Mouse (Mus musculus): ENCODE data around the gene Cdh13. TPM values are rescaled to one million over a fixed set of nuclear protein-coding genes. Genes with fewer than 3 reads are reported as not detected.

Cdh13 gene
- polyA plus RNA-seq, 1 experiment from 2014 or later, result 4.2 TPM

- no peak for ATAC-seq (replicated peaks; ENCODE audit: low FRiP score)
- Histone ChIP-seq H3K9me3 (replicated peaks) (no peaks in the 10 kb centered on the region), H3K36me3 (no peaks in the 10 kb centered on the region), H3K4me3 (replicated peaks) (no peak overlapping the region), H3K27ac (no peak overlapping the region), H3K4me1 (no peaks in the 10 kb centered on the region), H3K4me2 (no peak overlapping the region), H3K9ac (no peak overlapping the region), H3K27me3 (no peaks in the 10 kb centered on the region)
- 87% methylated on average over 14 of the region's 14 CpGs for WGBS
These were observed 268.9 kb downstream of the Cdh13 start for GRCm38 (mm10) chr8:118552397-118552796.

DNA sequence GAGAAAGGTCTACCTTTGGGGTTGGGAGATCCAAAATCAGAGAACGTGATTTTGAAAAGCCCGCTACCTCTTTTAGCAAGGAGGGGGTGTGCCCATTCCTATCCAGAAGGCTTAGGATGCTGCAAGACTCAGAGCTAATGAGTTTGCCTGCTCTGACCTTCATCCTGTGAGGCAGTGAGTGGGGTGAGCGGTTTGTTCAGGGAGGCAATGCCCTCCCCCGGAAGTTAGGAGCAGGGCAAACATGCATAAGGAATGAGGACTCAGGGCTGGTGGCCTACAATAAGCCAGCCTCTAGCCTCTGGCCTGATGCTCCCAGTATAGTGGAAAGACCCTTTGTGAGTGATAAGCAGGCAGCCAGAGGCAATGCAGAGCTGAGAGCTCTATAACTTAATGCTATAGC, 269.3 kb downstream of the Cdh13 start:
- no peaks in the 10 kb centered on the region for H3K36me3 ChIP-seq
- WGBS, result 72% methylated on average over 4 of the region's 4 CpGs
- H3K4me1 ChIP-seq, result no peaks in the 10 kb centered on the region
- no peak overlapping the region for H3K4me2 ChIP-seq
- H3K4me3 ChIP-seq (replicated peaks), result no peak overlapping the region
- no peak for ATAC-seq (replicated peaks; ENCODE audit: low FRiP score)
- H3K9me3 ChIP-seq (replicated peaks), result no peaks in the 10 kb centered on the region
- no peak overlapping the region for H3K27ac ChIP-seq
- no peaks in the 10 kb centered on the region for H3K27me3 ChIP-seq
- no peak overlapping the region for H3K9ac ChIP-seq

DNA sequence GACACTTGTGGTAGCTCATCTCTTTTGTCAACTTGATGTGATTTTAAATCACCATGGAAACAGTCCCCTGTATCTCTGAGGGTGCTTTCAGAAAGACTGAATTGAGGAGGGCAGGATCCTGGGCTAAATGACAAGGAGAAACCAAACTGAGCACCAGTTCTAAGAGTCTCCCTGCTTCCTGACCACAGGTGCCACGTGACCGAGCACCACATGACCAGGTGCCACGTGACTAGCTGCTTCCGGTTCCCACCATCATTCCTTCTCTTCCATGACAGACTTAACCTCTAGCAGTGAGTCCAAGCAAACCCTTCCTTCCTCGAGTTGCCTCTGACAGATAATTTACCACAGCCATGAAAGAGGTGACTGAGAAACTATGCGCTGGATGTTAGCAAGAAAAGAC, 280.5 kb downstream of the Cdh13 start:
- no peak overlapping the region for H3K27ac ChIP-seq
- H3K27me3 ChIP-seq, result no peaks in the 10 kb centered on the region
- H3K9me3 ChIP-seq (replicated peaks), result no peaks in the 10 kb centered on the region
- H3K4me3 ChIP-seq (replicated peaks), result no peak overlapping the region
- WGBS, result 49% methylated on average over 6 of the region's 6 CpGs
- H3K4me2 ChIP-seq, result no peak overlapping the region
- peaks cover 8% of the 10 kb centered on the region for H3K4me1 ChIP-seq
- no peaks in the 10 kb centered on the region for H3K36me3 ChIP-seq
- no peak overlapping the region for H3K9ac ChIP-seq
- ATAC-seq (replicated peaks; ENCODE audit: low FRiP score), result no peak

- Histone ChIP-seq H3K9me3 (replicated peaks) (no peaks in the 10 kb centered on the region), H3K27me3 (no peaks in the 10 kb centered on the region), H3K4me1 (peaks cover 11% of the 10 kb centered on the region), H3K9ac (no peak overlapping the region), H3K27ac (no peak overlapping the region), H3K4me2 (no peak overlapping the region), H3K4me3 (replicated peaks) (no peak overlapping the region), H3K36me3 (no peaks in the 10 kb centered on the region)
- no peak for ATAC-seq (replicated peaks; ENCODE audit: low FRiP score)
- 90% methylated on average over 5 of the region's 5 CpGs for WGBS
These were observed 281.7 kb downstream of the Cdh13 start for GRCm38 (mm10) chr8:118565186-118565585.

- Histone ChIP-seq H3K27ac (no peak overlapping the region), H3K4me2 (no peak overlapping the region), H3K9ac (no peak overlapping the region), H3K9me3 (replicated peaks) (no peaks in the 10 kb centered on the region), H3K4me1 (peaks cover 14% of the 10 kb centered on the region), H3K27me3 (no peaks in the 10 kb centered on the region), H3K36me3 (no peaks in the 10 kb centered on the region), H3K4me3 (replicated peaks) (no peak overlapping the region)
- ATAC-seq (replicated peaks; ENCODE audit: low FRiP score), result peak; percentile 58; the same call in 1 of the 2 replicates
- WGBS, result 55% methylated on average over 6 of the region's 6 CpGs
These were observed 282.6 kb downstream of the Cdh13 start for GRCm38 (mm10) chr8:118565887-118566747.

DNA sequence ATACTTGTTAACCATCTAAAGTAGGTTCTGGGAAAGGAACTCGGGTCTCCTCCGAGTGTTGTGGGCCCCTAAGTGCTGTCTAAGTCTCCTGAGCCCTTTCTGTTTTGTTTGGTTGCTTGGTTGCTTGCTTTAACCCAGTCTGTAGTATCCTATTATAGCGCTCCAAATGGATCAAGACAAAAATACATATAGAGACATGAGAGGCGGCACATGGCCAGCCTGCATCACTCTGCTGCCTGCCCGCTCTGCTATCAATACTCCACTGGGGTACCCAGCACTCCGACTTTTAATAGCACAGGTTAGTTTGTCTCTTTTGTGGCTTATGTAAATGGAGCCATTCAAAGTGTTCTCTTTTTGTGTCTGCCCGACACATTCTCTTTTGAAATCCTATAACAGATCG, 285.8 kb downstream of the Cdh13 start:
- H3K36me3 ChIP-seq, result no peaks in the 10 kb centered on the region
- H3K9ac ChIP-seq, result no peak overlapping the region
- WGBS, result 85% methylated on average over 8 of the region's 8 CpGs
- H3K4me2 ChIP-seq, result no peak overlapping the region
- H3K27me3 ChIP-seq, result no peaks in the 10 kb centered on the region
- no peak overlapping the region for H3K4me3 ChIP-seq (replicated peaks)
- no peak overlapping the region for H3K27ac ChIP-seq
- no peak for ATAC-seq (replicated peaks; ENCODE audit: low FRiP score)
- H3K9me3 ChIP-seq (replicated peaks), result no peaks in the 10 kb centered on the region
- H3K4me1 ChIP-seq, result peaks cover 14% of the 10 kb centered on the region

DNA sequence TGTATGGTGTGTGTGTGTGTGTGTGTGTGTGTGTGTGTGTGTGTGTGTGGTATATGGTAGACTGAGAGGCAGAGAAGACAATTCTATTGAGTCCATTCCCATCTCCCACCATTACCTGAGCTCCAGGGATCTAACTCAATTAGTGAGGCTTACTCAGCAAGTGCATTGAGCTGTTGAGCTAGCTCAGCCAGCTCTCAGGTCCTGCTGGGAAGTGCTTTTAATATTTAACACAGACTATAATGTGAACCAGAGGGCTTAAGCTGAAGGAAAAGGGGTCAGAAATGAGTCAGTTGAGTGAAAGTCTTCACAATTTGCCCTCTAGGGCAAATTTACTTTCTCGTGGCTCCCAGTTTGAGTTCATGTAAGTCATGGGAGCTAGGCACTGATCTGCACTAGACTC, 297.7 kb downstream of the Cdh13 start:
- no peak overlapping the region for H3K4me3 ChIP-seq (replicated peaks)
- H3K27ac ChIP-seq, result peak overlapping the region; percentile 7; the same call in 1 of the 2 replicates
- H3K9ac ChIP-seq, result no peak overlapping the region
- no peak for ATAC-seq (replicated peaks; ENCODE audit: low FRiP score)
- no peaks in the 10 kb centered on the region for H3K36me3 ChIP-seq
- no peak overlapping the region for H3K4me2 ChIP-seq
- no peaks in the 10 kb centered on the region for H3K9me3 ChIP-seq (replicated peaks)
- no peaks in the 10 kb centered on the region for H3K27me3 ChIP-seq
- H3K4me1 ChIP-seq, result no peaks in the 10 kb centered on the region
- 49% methylated on average over 1 of the region's 1 CpGs for WGBS

DNA sequence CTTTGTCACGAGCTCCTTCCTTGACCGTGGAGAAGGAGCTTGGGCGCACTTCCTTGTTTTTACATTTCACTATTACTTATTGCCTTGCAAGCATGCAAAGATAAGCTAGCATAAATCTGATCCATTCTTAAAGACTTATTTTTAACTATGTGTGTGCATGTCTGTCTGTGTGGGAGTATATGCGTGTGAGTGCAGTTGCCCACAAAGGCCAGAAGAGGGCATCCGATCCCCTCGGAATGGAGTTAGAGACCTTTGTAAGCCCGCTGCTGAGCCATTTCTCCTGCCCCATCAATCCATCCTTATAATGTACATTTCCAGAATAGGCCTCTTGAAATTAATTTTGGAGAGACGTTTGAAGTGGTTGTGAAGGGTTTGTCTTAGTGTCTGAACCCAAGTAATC, 298.7 kb downstream of the Cdh13 start:
- Histone ChIP-seq H3K4me3 (replicated peaks) (no peak overlapping the region), H3K9ac (no peak overlapping the region), H3K9me3 (replicated peaks) (no peaks in the 10 kb centered on the region), H3K27me3 (no peaks in the 10 kb centered on the region), H3K4me1 (no peaks in the 10 kb centered on the region), H3K36me3 (no peaks in the 10 kb centered on the region), H3K27ac (no peak overlapping the region), H3K4me2 (no peak overlapping the region)
- no peak for ATAC-seq (replicated peaks; ENCODE audit: low FRiP score)
- WGBS, result 95% methylated on average over 8 of the region's 8 CpGs

DNA sequence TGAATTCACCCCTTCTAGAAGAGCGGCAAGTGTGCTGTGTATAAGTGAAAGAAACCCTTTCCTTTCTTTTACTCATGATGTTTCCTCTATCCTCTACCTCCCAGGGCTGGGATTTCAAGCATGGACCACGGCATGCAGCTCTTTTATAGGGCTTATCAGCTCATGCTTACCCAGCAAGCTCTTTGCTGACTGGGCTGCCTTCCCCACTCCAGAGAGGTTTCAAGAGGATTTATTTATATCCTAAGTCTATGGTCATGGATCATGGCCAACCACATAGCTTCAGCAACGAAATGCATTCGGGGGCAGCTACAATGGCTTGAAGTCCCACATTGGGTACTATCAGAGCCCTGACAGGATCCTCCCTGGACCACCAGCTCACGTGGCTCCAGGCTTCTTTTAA, 304.4 kb downstream of the Cdh13 start:
- Histone ChIP-seq H3K27me3 (no peaks in the 10 kb centered on the region), H3K4me2 (no peak overlapping the region), H3K36me3 (no peaks in the 10 kb centered on the region), H3K4me1 (no peaks in the 10 kb centered on the region), H3K9ac (no peak overlapping the region), H3K27ac (no peak overlapping the region), H3K4me3 (replicated peaks) (no peak overlapping the region), H3K9me3 (replicated peaks) (no peaks in the 10 kb centered on the region)
- no peak for ATAC-seq (replicated peaks; ENCODE audit: low FRiP score)
- 75% methylated on average over 5 of the region's 5 CpGs for WGBS

DNA sequence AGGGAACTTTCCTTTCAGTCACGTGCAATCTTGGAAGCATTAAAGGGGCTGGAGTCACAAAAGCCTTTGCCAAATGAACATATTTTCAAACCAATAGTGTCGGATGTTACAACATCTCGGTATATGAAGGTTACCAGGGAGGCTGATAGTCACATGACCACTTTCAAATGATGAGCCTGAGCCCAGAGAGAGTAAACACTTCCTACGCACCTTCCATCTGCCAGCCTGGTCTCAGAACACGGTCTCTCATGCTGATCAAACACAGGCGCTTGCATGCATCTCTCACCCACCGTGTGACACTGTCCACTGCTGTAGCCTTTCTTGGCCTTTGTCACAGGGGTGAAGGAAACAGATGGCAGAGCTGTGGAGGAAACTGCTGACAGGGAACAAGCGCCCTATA, 313.3 kb downstream of the Cdh13 start:
- peaks cover 6% of the 10 kb centered on the region; the same call in 1 of the 2 replicates for H3K4me1 ChIP-seq
- 0 out of 2 replicates have a peak, but pooled peaks cover 3% of the 10 kb centered on the region for H3K9me3 ChIP-seq (replicated peaks)
- no peak overlapping the region for H3K4me2 ChIP-seq
- H3K4me3 ChIP-seq (replicated peaks), result no peak overlapping the region
- no peaks in the 10 kb centered on the region for H3K36me3 ChIP-seq
- no peak overlapping the region for H3K9ac ChIP-seq
- H3K27ac ChIP-seq, result no peak overlapping the region
- WGBS, result 76% methylated on average over 8 of the region's 8 CpGs
- H3K27me3 ChIP-seq, result no peaks in the 10 kb centered on the region
- ATAC-seq (replicated peaks; ENCODE audit: low FRiP score), result no peak

DNA sequence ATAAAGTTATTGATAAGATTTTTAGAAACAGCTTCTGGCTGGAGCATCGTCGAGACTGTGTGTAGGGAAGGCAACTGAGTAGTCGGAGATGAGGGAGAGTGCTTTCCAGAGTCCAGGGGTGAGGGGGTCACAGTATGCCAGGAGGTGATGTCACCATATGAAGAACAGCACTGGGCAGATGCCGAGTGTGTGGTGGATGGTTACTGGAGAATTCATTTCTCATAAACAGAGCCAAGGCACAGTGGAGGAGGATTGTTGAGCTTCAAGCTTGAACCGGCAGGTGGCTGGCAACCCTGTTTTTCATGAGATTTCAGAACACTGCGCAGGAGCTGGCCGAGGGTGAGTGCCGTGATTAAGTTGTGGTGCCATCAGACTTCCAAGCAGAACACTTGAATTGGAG, 317.8 kb downstream of the Cdh13 start:
- no peak overlapping the region for H3K9ac ChIP-seq
- 68% methylated on average over 8 of the region's 8 CpGs for WGBS
- H3K4me1 ChIP-seq, result peaks cover 17% of the 10 kb centered on the region
- no peak overlapping the region for H3K4me3 ChIP-seq (replicated peaks)
- H3K36me3 ChIP-seq, result no peaks in the 10 kb centered on the region
- ATAC-seq (replicated peaks; ENCODE audit: low FRiP score), result no peak
- H3K9me3 ChIP-seq (replicated peaks), result 0 out of 2 replicates have a peak, but pooled peaks cover 3% of the 10 kb centered on the region
- no peak overlapping the region for H3K27ac ChIP-seq
- no peak overlapping the region for H3K4me2 ChIP-seq
- H3K27me3 ChIP-seq, result no peaks in the 10 kb centered on the region

GRCm38 (mm10) chr8:118602074-118602473, 318.5 kb downstream of the Cdh13 start:
- H3K9me3 ChIP-seq (replicated peaks), result 0 out of 2 replicates have a peak, but pooled peaks cover 3% of the 10 kb centered on the region
- H3K36me3 ChIP-seq, result no peaks in the 10 kb centered on the region
- WGBS, result 34% methylated on average over 8 of the region's 8 CpGs
- no peak overlapping the region for H3K4me3 ChIP-seq (replicated peaks)
- H3K9ac ChIP-seq, result no peak overlapping the region
- H3K27ac ChIP-seq, result 0 out of 2 replicates have a peak overlapping the region, but pooled peaks have one; percentile 7
- no peaks in the 10 kb centered on the region for H3K27me3 ChIP-seq
- peak overlapping the region; percentile 15; the same call in 1 of the 2 replicates for H3K4me2 ChIP-seq
- peaks cover 17% of the 10 kb centered on the region for H3K4me1 ChIP-seq
- peak; percentile 68; the same call in 1 of the 2 replicates for ATAC-seq (replicated peaks; ENCODE audit: low FRiP score)
